Mouse (Mus musculus): Measurements from ENCODE around the gene Plcb2. TPM values are rescaled to one million over a fixed set of nuclear protein-coding genes. Genes with fewer than 3 reads are reported as not detected.

Plcb2 gene
- total and polyA plus RNA-seq, 3 experiments, result 6.4 to 21.2 TPM; not detected in 1

DNA sequence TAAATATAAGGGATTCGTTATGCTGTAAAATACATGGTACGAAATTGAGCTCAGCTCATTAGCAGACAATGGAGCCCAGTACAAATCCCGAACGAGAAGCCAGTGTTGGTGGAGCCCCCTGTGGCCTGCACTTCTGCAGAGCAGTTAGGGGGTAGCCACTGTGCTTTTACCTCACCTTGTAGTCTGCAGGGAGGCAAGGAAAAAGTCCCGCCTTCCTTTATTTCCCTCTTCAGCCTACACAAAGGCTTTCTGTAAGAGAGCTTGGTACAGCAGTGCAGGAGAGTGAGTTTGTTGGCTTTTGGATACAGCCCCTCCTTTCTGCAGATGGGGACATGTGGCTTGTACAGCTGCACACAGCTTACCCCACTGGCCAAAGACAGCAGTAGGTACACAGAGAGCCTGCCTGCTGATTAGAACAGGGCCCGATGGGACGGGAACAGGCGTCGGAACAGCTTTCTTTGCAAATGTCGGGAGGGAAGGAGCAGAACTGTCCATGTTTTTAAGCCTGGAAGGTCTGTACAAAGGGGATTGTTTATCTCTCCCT lies 21.2 kb upstream of the Plcb2 start:
- Histone ChIP-seq H3K79me2 (ENCODE audit: control insufficient read depth, insufficient read depth, low read length, poor library complexity) (peaks cover 25% of the 10 kb centered on the region), H3K4me3 (ENCODE audit: control insufficient read depth in 1 of 2, insufficient read depth in 1 of 2, low read depth in 2 of 2, low read length in 2 of 2) (no peak overlapping the region), H3K9ac (ENCODE audit: control insufficient read depth, low read depth, low read length, poor library complexity, severe bottlenecking) (no peak overlapping the region), H3K27me3 (ENCODE audit: control insufficient read depth in 1 of 2, insufficient read depth in 2 of 2, low read length in 2 of 2) (no peaks in the 10 kb centered on the region), H3K36me3 (ENCODE audit: control insufficient read depth in 1 of 2, insufficient read depth in 2 of 2, low read length in 2 of 2) (peaks cover 3 to 30% of the 10 kb centered on the region in 2 experiments; a peak in 3 of 4 replicates), H3K9me3 (replicated peaks; ENCODE audit: insufficient read depth, low read length) (no peaks in the 10 kb centered on the region), H3K4me1 (ENCODE audit: control insufficient read depth in 1 of 2, insufficient read depth in 2 of 2, low read length in 2 of 2) (peaks cover 4 to 22% of the 10 kb centered on the region in 2 experiments), H3K27ac (ENCODE audit: control insufficient read depth, low read depth, low read length) (no peak overlapping the region)
- DNase-seq (ENCODE audit: low read depth, low spot score), result no peak
- TF ChIP-seq UBTF (IDR thresholded peaks at IDR 0.05; ENCODE audit: borderline replicate concordance, insufficient read depth, low read depth, low read length), result no peak
- TF ChIP-seq RCOR1 (IDR thresholded peaks at IDR 0.05; ENCODE audit: low read depth, low read length), result no peak
- no peak for TF ChIP-seq SIN3A (IDR thresholded peaks at IDR 0.05; ENCODE audit: low read length)
- no peak for TF ChIP-seq MAZ (IDR thresholded peaks at IDR 0.05; ENCODE audit: low read depth, low read length)
- TF ChIP-seq TBP (IDR thresholded peaks at IDR 0.05; ENCODE audit: low read depth, low read length), result no peak
- no peak for TF ChIP-seq MEF2A (IDR thresholded peaks at IDR 0.05; ENCODE audit: extremely low read depth, insufficient replicate concordance, low read depth, low read length, poor library complexity, severe bottlenecking)
- no peak for TF ChIP-seq POLR2AphosphoS2 (IDR thresholded peaks at IDR 0.05; ENCODE audit: low read length)
- no peak for TF ChIP-seq MYC (IDR thresholded peaks at IDR 0.05; ENCODE audit: low read depth, low read length)
- no peak for TF ChIP-seq MYB (IDR thresholded peaks at IDR 0.05; ENCODE audit: low read depth, low read length)
- no peak for TF ChIP-seq POLR2A (IDR thresholded peaks at IDR 0.05; ENCODE audit: control insufficient read depth in 1 of 2, insufficient read depth in 1 of 2, low read depth in 1 of 2, low read length in 2 of 2, poor library complexity in 1 of 2)
- TF ChIP-seq EP300 (IDR thresholded peaks at IDR 0.05; ENCODE audit: low read depth in 1 of 2, low read length in 2 of 2), result no peak
- no peak for TF ChIP-seq NRF1 (IDR thresholded peaks at IDR 0.05; ENCODE audit: insufficient read depth, low read depth, low read length, poor library complexity, severe bottlenecking)
- no peak for TF ChIP-seq CHD2 (IDR thresholded peaks at IDR 0.05; ENCODE audit: low read length)
- no peak for TF ChIP-seq TAL1 (IDR thresholded peaks at IDR 0.05; ENCODE audit: low read length)
- TF ChIP-seq ZNF384 (IDR thresholded peaks at IDR 0.05; ENCODE audit: low read depth, low read length), result no peak
- no peak for TF ChIP-seq JUND (IDR thresholded peaks at IDR 0.05; ENCODE audit: low read depth, low read length)
- TF ChIP-seq ZMIZ1 (IDR thresholded peaks at IDR 0.05; ENCODE audit: low read depth, low read length), result no peak

DNA sequence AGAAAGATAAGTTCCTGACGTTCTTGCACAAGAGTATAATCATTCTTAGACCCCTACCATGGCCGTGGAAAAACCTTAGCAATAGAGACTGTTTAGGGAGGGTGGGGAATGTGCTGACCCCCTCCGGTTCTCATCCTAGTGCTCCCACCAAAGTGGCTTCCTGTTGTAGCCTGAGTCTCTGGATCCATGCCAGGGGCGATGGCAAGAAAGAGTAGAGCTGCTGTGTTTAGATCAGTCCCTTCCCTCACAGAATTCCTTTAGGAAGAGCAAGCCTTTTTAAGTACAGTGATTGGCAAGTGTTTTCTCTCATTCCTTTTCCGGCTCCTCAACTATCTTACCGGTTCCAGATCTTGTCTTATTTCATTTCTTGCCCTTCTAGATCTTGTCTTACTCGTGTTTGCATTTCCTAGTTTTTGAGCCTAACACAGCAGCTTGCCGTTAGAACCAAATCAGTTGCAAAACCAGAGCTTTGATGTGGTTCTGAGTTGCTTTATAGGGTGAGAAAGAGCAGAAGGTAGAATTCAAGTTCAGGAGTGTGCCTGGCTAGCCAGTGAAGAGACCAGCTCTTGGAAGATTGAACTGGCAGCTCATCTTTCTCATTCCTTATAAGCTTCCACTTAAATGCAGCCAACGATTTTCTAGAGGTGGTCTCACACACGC lies 19.2 kb upstream of the Plcb2 start:
- H3K9me3 ChIP-seq (replicated peaks; ENCODE audit: insufficient read depth, low read length), result no peaks in the 10 kb centered on the region
- no peaks in the 10 kb centered on the region for H3K27me3 ChIP-seq (ENCODE audit: control insufficient read depth in 1 of 2, insufficient read depth in 2 of 2, low read length in 2 of 2)
- peaks cover 25% of the 10 kb centered on the region for H3K79me2 ChIP-seq (ENCODE audit: control insufficient read depth, insufficient read depth, low read length, poor library complexity)
- peaks cover 4 to 20% of the 10 kb centered on the region in 2 experiments for H3K4me1 ChIP-seq (ENCODE audit: control insufficient read depth in 1 of 2, insufficient read depth in 2 of 2, low read length in 2 of 2)
- peak; percentile 75 for DNase-seq (ENCODE audit: low read depth, low spot score)
- H3K27ac ChIP-seq (ENCODE audit: control insufficient read depth, low read depth, low read length), result no peak overlapping the region
- TF ChIP-seq MAFK (IDR thresholded peaks at IDR 0.05; ENCODE audit: borderline replicate concordance, low read depth, low read length) (no peak), MAZ (IDR thresholded peaks at IDR 0.05; ENCODE audit: low read depth, low read length) (0 out of 2 replicates have a peak, but pooled peaks have one; percentile 9), ZNF384 (IDR thresholded peaks at IDR 0.05; ENCODE audit: low read depth, low read length) (no peak), RAD21 (IDR thresholded peaks at IDR 0.05; ENCODE audit: low read depth, low read length) (no peak), TCF12 (IDR thresholded peaks at IDR 0.05; ENCODE audit: low read depth, low read length) (no peak), EP300 (IDR thresholded peaks at IDR 0.05; ENCODE audit: low read depth in 1 of 2, low read length in 2 of 2) (no peak)
- H3K4me3 ChIP-seq (ENCODE audit: control insufficient read depth in 1 of 2, insufficient read depth in 1 of 2, low read depth in 2 of 2, low read length in 2 of 2), result peak overlapping the region; percentile 65 to 98
- peak overlapping the region; percentile 81 for H3K9ac ChIP-seq (ENCODE audit: control insufficient read depth, low read depth, low read length, poor library complexity, severe bottlenecking)
- H3K36me3 ChIP-seq (ENCODE audit: control insufficient read depth in 1 of 2, insufficient read depth in 2 of 2, low read length in 2 of 2), result peaks cover 3 to 23% of the 10 kb centered on the region in 2 experiments; a peak in 3 of 4 replicates

Data from MEL (cell line).